Mouse (Mus musculus) heart, adult 8-10 months (tissue): ENCODE results near the gene Zfp108. TPM values are rescaled to one million over a fixed set of nuclear protein-coding genes. Genes with fewer than 3 reads are reported as not detected.
A peak's percentile ranks its signal among the peaks of the same experiment; 100 is the strongest.
"Not testable (repeated sequence)": the region's sequence is repeated elsewhere in the genome, so short reads cannot be mapped to it uniquely, and the experiment has no call there.

Experiments
- DNase-seq: peaks from one replicate; pipeline ENCODE4 v3.0.0; 2022; ENCODE audit warnings: low spot score
- total RNA-seq, 4 experiments: library from RNA; stranded (reverse); gene quantifications; 2 replicates each; pipeline ENCODE4 v1.2.4; 2022

The Zfp108 gene
- total RNA-seq, result 1 to 10 TPM; 1.4 to 1.8 (median 1.5) TPM

GRCm38 (mm10) chr7:24254633-24255474, at the start of gene Zfp108:
Gene Zfp108 (plus strand): TSS chr7:24254794.
- peak; percentile 94 for DNase-seq

DNA sequence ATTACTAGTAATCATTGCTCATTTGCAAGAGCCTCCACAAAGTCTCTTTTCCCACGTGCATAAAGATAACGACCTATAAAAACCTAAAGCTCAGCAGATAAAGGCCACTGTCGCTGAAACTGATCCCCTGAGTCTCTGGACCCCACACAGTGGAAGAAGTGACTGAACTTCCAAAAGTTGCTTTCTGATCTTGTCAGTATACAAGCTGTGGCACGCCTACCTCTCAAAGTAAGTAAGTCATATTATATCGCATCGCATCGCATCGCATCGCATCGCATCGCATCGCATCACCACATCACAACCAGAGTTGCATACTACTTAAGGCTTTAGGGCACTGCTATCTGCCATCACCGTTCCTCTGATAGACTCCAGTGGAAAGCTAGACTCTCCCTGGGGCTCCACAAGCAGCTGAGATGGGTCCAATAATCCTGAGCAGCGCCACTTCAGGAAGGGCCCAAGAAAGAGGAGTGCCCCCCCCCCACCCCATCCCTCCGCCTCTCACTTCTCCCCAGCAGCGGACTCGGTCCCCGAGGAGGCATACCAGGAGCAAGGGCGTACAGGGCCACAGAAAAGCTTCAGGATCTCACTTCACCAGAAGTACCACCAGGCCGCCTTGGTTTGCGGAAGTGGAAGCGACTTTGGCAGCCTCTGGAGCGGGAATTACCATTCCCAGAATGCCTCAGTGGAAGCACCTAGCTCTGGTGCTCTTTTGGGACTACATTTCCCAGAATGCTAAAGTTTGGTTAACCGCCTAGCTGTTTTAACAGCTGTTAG, 46.9 kb upstream of the Zfp108 start:
- peak; percentile 83 for DNase-seq

- DNase-seq, result no peak
These were observed 46.2 kb upstream of the Zfp108 start for GRCm38 (mm10) chr7:24208282-24208886.

- DNase-seq, result no peak
These were observed 44.3 kb upstream of the Zfp108 start for GRCm38 (mm10) chr7:24210296-24210695.

DNA sequence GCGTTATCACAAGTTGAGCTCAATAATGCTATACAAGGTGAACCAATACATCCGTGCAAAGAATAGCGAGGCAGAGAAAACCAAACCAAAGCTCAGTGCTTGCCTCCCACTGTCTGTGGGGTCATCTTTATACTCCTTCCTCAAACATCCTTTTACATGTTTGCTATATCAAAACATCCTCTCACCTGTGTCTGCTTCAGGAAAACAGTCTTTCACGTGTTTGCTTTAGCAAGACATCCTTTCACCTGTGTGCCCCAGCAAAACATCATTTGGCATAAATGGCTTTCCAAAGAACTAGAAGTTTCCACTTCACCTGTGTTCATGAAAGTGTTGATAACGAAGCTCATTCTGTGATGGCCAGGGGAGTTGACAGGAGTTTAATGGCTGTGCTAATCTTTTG, 43.3 kb upstream of the Zfp108 start, which contains the start of gene Zfp111:
Gene Zfp111 (minus strand): TSS at position 101 of the 400 bp plus-strand sequence.
- DNase-seq, result no peak

GRCm38 (mm10) chr7:24237040-24237791, 17.4 kb upstream of the Zfp108 start, which contains the start of gene Zfp109:
Gene Zfp109 (minus strand): TSS chr7:24237560.
- DNase-seq, result peak; percentile 61

DNA sequence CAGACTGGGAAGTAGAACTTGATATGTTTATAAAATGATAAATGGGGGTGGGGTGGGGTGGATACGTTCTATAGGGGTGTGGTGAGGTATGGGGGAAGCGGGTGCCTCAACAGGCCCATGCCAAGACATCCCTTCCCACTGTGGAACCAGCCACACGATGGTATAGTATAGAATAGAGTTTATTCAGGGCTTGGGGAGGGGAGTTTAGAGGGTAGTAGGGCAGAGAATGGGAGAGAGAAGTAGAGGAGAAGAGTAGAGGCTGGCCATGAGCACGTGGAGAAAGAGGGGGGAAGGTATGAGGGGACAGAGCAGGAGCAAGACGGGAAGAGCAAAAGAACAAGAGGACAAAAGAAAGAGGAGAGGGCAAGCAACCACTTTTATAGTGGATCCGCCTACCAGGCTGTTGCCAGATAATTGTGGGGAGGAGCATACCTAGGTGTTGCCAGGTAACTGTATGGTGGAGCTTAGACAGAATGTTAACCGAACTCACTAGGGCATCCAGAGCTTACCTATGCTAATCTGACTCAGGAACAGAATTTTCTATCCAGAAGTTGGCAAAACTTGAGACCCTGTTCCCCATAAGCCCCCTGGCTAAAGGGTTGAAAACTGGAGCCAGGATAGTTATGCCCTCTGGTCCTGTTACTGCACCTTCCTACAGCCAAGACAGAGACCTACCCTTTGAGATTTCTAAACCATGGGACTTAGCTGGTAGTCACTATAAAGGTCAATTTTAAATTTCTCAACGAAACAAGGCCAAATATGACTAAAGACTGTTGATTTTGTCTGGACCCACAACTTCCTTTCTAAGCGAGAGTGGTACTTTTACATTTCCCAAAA, 597 bp upstream of the Zfp108 start:
- no peak for DNase-seq

GRCm38 (mm10) chr7:24259306-24259999, 4.9 kb downstream of the Zfp108 start:
- DNase-seq, result no peak

GRCm38 (mm10) chr7:24260000-24260312, 5.4 kb downstream of the Zfp108 start:
- no peak for DNase-seq

GRCm38 (mm10) chr7:24268176-24269155, 13.9 kb downstream of the Zfp108 start:
- DNase-seq, result no peak

DNA sequence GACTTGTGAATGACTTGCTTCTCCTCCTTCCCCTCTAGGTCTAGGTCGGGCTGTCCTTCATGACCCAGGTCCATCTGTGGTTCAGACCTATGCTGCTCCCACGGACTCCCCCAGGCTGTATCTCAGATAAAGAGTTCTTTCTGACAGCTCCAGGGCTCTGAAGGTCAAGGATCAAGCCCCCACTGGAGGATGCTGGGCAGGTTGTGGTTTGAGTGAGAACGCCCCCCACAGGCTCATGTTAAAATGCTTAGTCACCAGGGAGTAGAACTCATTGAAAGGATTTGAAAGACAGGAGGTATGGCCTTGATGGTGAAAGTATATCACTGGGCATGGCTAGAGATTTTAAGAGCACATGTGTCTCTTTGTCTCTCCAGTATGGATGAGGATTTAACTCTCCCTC, 14.7 kb downstream of the Zfp108 start:
- no peak for DNase-seq

DNA sequence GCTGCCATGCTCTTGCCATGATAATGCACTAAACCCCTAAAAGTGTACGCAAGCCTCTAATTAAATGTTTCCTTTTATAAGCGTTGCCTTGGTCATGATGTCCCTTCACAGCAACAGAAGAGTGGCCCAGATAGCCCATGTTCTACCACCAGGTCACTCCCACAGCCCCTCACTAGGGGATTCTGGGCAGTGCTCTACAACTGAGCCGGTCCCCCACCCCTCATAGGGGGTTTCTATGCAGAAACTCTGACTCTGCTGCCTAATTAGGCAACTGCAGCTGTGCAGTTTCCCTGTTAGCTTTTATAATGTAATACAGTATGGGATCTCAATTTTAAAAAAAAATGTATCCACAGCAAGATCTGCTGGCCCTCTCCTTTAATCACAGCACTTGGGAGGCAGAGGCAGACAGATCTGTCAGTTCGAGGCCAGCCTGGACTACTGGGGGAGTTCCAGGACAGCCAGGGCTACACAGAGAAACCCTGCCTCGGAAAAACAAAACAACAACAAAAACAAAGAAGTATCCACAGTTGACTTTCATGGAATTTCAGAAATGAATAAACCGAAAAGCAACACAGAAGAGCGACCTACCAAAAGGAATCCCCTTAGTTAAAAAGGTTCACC, 15.2 kb downstream of the Zfp108 start:
- DNase-seq, result no peak

- peak; percentile 88 for DNase-seq
These were observed 15.7 kb downstream of the Zfp108 start, which contains the start of gene Zfp93 for GRCm38 (mm10) chr7:24270288-24270672. Gene Zfp93 (plus strand): TSS chr7:24270420.

GRCm38 (mm10) chr7:24271191-24271590, 16.6 kb downstream of the Zfp108 start:
- no peak for DNase-seq

- no peak for DNase-seq
These were observed 19.9 kb downstream of the Zfp108 start for GRCm38 (mm10) chr7:24274456-24274855.

GRCm38 (mm10) chr7:24278771-24279170, 24.2 kb downstream of the Zfp108 start:
- DNase-seq, result not testable (repeated sequence)

DNA sequence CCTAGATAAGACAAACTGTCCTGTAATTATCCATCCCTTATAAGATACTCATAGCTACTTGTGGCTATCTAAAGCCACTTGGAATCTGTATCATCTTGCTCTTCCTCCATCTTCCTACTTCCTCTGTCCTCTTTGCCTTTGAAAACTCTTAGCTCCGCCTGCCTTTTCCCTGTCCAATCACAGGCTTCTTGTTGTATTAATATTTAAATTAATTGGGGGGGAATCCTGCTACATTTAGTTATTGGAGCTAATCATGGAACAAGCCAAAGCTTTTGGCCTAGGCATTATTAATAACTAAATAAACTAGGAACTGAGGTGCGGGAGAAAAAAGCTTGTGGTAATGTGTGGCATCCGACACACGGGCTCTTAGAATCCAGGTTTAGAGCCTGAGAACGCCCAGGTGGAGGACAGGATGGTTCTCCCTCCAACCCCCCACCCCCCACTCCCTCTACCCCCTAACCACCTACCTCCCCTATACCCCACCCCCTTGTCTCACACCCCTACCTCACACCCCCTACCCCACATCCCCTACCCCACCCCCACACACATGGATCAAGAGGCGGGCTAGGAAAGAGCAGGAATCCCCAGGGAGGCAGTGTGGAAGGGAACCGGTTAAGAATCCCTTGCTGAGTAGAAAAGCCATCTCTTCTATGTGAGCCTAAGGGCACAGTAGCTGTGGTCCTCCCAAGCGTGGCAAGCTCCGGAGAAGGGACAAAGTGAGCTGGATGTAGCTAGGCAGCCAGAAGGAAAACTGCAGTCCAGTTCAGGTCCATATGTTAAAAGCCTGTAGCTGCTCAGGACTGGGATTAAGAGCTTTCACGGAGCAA, 25.6 kb downstream of the Zfp108 start:
- DNase-seq, result no peak

DNA sequence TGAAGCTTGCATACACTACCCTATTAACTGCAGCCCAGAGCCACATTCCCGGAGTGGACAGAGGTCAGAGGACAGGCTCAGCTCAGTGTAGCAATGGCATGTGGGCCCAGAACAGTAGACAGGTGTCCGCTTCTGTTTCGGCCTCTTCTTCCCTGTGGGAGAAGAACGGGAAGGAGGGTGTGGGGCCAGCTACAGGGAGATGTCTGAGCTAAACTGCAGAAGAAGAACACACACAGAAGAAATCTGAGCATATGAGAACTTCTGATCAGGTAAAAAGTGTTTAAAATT, 26.2 kb downstream of the Zfp108 start:
- no peak for DNase-seq
